Mouse (Mus musculus) hindbrain, embryonic 12.5 days (tissue): ENCODE data around the gene Qtrt2. TPM values are rescaled to one million over a fixed set of nuclear protein-coding genes. Genes with fewer than 3 reads are reported as not detected.

Experiments used
- ATAC-seq: fragments of 200-750 bp; cut with Nextera tagmentation; 2 replicates; pipeline ENCODE4 v1.8.0; 2017; ENCODE audit warnings: moderate TSS enrichment; ENCODE audit not compliant: low FRiP score
- H3K27ac ChIP-seq: fragments of 300-500 bp; sonication (generic); 2 replicates; pipeline ENCODE4 v1.5.1; 2016; ENCODE audit warnings: mild to moderate bottlenecking
- H3K27me3 ChIP-seq: fragments of 300-500 bp; sonication (generic); 2 replicates; pipeline ENCODE4 v1.6.1; 2016; ENCODE audit warnings: mild to moderate bottlenecking
- H3K36me3 ChIP-seq: fragments of 300-500 bp; sonication (generic); 2 replicates; pipeline ENCODE4 v1.6.1; 2016; ENCODE audit warnings: mild to moderate bottlenecking
- H3K4me1 ChIP-seq: fragments of 300-500 bp; sonication (generic); 2 replicates; pipeline ENCODE4 v1.6.1; 2016
- H3K4me2 ChIP-seq: fragments of 300-500 bp; sonication (generic); replicated peaks from 2 replicates; pipeline ENCODE4 v1.6.1; 2016; ENCODE audit warnings: mild to moderate bottlenecking
- H3K4me3 ChIP-seq: fragments of 300-500 bp; sonication (generic); 2 replicates; pipeline ENCODE4 v1.5.1; 2016; ENCODE audit warnings: mild to moderate bottlenecking
- H3K9ac ChIP-seq: fragments of 300-500 bp; sonication (generic); 2 replicates; pipeline ENCODE4 v1.6.1; 2016; ENCODE audit warnings: mild to moderate bottlenecking, moderate library complexity
- H3K9me3 ChIP-seq: fragments of 300-500 bp; sonication (generic); replicated peaks from 2 replicates; pipeline ENCODE4 v1.6.1; 2016; ENCODE audit warnings: mild to moderate bottlenecking
- WGBS: fragments of 180-500 bp; shearing (Covaris S2); methylation state at CpG from one replicate; pipeline ENCODE4 v1.1.7; 2016; 5-methylcytosine and 5-hydroxymethylcytosine counted together
- polyA plus RNA-seq: library from polyadenylated mRNA; unstranded; fragments of >200 nt; fragmentation: Nextera tagmentation; extraction: Ambion mirVana; gene quantifications from 2 replicates; pipeline ENCODE4 v1.2.1, GENCODE M21; 2016

Gene Qtrt2
- polyA plus RNA-seq, 1 experiment from 2014 or later = 29.8 TPM

GRCm38 (mm10) chr16:43871419-43871818 is 55.2 kb downstream of the Qtrt2 start:
- H3K27me3 ChIP-seq = no peaks in the 10 kb centered on the region
- WGBS = 86% methylated on average over 7 of the region's 7 CpGs
- H3K36me3 ChIP-seq = peaks cover 40% of the 10 kb centered on the region
- ATAC-seq = no peak
- no peak overlapping the region for H3K4me3 ChIP-seq
- H3K4me2 ChIP-seq = no peak overlapping the region
- H3K4me1 ChIP-seq = no peaks in the 10 kb centered on the region
- no peak overlapping the region for H3K27ac ChIP-seq
- H3K9me3 ChIP-seq = no peaks in the 10 kb centered on the region
- H3K9ac ChIP-seq = no peak overlapping the region

DNA sequence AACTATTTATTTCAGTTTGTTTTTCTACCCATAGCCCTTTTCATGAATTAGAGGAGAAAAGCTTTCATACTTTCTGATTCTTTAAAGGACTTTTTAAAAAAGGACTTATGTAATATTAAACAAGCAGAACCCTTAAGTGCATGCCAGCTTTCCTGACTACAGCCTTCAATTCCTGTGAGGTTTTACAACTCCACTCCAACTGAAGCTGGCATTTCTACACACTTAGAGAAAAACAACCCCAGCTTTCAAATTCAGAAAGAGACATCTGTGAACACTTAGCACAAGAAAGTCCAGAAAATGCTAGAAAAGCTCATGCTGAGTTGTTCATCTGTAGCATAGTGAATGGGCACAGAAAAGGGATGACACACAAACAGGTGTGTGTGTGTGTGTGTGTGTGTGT is 56.8 kb downstream of the Qtrt2 start:
- Histone ChIP-seq H3K4me1 (no peaks in the 10 kb centered on the region), H3K36me3 (peaks cover 26% of the 10 kb centered on the region), H3K4me2 (no peak overlapping the region), H3K9ac (no peak overlapping the region), H3K4me3 (no peak overlapping the region), H3K27ac (no peak overlapping the region), H3K27me3 (no peaks in the 10 kb centered on the region), H3K9me3 (no peaks in the 10 kb centered on the region)
- ATAC-seq = no peak

GRCm38 (mm10) chr16:43860624-43861023 is 66.0 kb downstream of the Qtrt2 start:
- H3K9ac ChIP-seq = no peak overlapping the region
- WGBS = 80% methylated on average over 6 of the region's 6 CpGs
- no peak overlapping the region for H3K27ac ChIP-seq
- no peak for ATAC-seq
- no peak overlapping the region for H3K4me2 ChIP-seq
- peaks cover 23% of the 10 kb centered on the region for H3K36me3 ChIP-seq
- H3K27me3 ChIP-seq = no peaks in the 10 kb centered on the region
- H3K4me1 ChIP-seq = no peaks in the 10 kb centered on the region
- no peak overlapping the region for H3K4me3 ChIP-seq
- H3K9me3 ChIP-seq = no peaks in the 10 kb centered on the region

- H3K4me1 ChIP-seq = no peaks in the 10 kb centered on the region
- H3K27ac ChIP-seq = no peak overlapping the region
- no peak for ATAC-seq
- H3K4me3 ChIP-seq = no peak overlapping the region
- no peaks in the 10 kb centered on the region for H3K9me3 ChIP-seq
- no peak overlapping the region for H3K9ac ChIP-seq
- WGBS = 87% methylated on average over 5 of the region's 5 CpGs
- H3K4me2 ChIP-seq = no peak overlapping the region
- peaks cover 19% of the 10 kb centered on the region for H3K36me3 ChIP-seq
- no peaks in the 10 kb centered on the region for H3K27me3 ChIP-seq
These were observed 67.6 kb downstream of the Qtrt2 start for GRCm38 (mm10) chr16:43858941-43859476.

DNA sequence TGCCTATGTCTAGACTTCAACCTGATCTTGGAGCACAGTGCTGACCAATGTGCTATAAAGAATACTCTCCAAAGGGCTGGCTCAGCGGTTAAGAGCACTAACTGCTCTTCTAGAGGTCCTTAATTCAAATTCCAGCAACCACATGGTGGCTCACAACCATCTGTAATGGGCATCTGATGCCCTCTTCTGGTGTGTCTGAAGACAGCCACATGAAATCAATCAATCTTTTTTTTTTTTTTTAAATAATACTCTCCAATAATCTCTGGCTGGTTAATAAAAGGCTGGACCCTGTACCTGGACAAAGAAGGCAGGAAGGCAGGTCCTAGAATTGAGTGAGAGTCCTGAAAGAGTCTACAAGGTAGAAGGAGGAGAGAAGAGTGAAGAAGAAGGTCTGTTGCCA is 76.8 kb downstream of the Qtrt2 start:
- H3K9me3 ChIP-seq = no peaks in the 10 kb centered on the region
- H3K27ac ChIP-seq = no peak overlapping the region
- no peaks in the 10 kb centered on the region for H3K4me1 ChIP-seq
- no peaks in the 10 kb centered on the region for H3K27me3 ChIP-seq
- WGBS = 81% methylated on average over 1 of the region's 1 CpGs
- no peaks in the 10 kb centered on the region for H3K36me3 ChIP-seq
- no peak overlapping the region for H3K4me3 ChIP-seq
- no peak overlapping the region for H3K9ac ChIP-seq
- no peak for ATAC-seq
- H3K4me2 ChIP-seq = no peak overlapping the region

DNA sequence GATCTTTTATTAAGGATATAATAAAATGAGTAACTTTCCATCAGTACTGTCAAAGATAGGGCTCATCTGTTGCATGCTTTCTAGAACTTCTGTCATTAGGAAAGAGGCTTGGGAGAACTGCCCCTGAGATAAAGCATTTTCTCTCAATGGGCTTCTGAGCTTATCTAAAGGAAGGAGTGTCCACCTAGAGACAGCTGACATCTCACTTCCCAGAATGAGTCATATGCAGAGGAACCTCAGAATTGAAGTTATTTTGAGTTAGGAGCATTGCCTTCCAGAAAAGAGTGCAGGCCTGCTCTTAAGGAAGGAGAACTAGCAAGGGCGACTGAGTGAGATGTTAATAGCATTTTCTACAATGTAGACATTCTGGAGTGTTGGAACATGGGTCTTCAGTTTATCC is 85.4 kb downstream of the Qtrt2 start:
- 89% methylated on average over 1 of the region's 1 CpGs for WGBS
- H3K9ac ChIP-seq = no peak overlapping the region
- H3K36me3 ChIP-seq = no peaks in the 10 kb centered on the region
- no peak overlapping the region for H3K4me3 ChIP-seq
- H3K27me3 ChIP-seq = no peaks in the 10 kb centered on the region
- H3K27ac ChIP-seq = no peak overlapping the region
- no peak overlapping the region for H3K4me2 ChIP-seq
- H3K9me3 ChIP-seq = no peaks in the 10 kb centered on the region
- no peak for ATAC-seq
- no peaks in the 10 kb centered on the region for H3K4me1 ChIP-seq

DNA sequence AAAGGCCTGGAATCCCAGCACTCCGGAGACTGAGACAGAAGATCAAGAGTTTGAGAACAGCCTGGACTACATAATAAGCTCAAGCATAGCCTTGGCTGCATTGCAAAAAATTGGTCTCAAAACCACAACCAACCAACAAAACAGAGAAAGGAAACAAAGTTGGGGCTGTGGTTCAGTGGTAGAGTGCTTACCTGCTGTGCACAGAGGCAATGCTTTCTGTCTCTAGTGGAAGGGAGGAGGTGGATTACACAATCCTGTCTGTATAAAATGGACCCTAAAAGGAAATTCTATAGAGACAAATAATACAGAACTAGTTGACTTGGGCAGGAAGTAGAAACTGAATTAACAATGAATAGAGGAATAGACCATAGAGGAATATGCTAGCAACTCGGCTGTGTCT is 94.7 kb downstream of the Qtrt2 start:
- ATAC-seq = no peak
- Histone ChIP-seq H3K27me3 (no peaks in the 10 kb centered on the region), H3K9ac (no peak overlapping the region), H3K9me3 (no peaks in the 10 kb centered on the region), H3K27ac (no peak overlapping the region), H3K4me2 (no peak overlapping the region), H3K4me3 (no peak overlapping the region), H3K4me1 (no peaks in the 10 kb centered on the region), H3K36me3 (no peaks in the 10 kb centered on the region)
- 95% methylated on average over 2 of the region's 2 CpGs for WGBS

DNA sequence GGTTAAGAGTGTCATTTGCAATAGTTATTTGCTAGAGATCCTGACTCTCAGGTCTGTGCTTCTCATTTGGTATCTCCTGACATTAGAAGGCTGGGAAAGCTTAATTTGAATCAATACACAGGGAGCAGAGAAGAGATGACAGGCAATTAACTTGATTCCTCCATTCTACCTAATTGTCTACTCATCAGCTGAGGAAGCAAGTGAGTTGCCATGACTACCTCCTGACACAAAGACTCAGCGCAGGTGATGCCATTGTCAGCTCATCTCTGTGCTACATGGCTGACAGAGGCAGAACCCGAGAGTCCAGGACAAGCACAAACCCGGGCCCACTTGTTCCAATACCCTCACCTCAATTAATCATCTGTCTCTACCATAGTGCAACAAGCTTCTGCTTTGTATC is 99.1 kb downstream of the Qtrt2 start:
- no peak overlapping the region for H3K9ac ChIP-seq
- H3K9me3 ChIP-seq = no peaks in the 10 kb centered on the region
- ATAC-seq = no peak
- no peak overlapping the region for H3K4me3 ChIP-seq
- H3K27me3 ChIP-seq = no peaks in the 10 kb centered on the region
- no peak overlapping the region for H3K4me2 ChIP-seq
- no peak overlapping the region for H3K27ac ChIP-seq
- WGBS = 64% methylated on average over 3 of the region's 3 CpGs
- no peaks in the 10 kb centered on the region for H3K36me3 ChIP-seq
- no peaks in the 10 kb centered on the region for H3K4me1 ChIP-seq

DNA sequence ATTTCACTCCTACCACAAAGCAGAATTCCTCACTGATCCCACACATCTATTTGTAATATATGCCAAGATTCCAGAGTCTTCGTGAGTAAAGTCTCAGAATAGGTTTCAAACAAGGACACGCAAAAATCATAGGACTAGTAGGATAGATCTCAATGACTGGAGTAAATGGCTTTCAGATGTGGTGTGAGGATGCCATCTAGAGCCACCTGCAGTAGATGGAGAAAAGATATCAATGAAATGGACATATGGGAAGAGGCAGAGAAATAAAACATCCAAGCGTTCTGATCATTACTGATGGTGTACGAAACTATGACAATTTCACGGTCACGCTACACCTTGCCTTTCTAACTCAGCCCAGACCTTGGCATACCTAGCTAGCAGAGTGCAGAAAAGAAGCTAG is 108.2 kb downstream of the Qtrt2 start:
- Histone ChIP-seq H3K4me3 (no peak overlapping the region), H3K27ac (no peak overlapping the region), H3K4me2 (no peak overlapping the region), H3K9me3 (no peaks in the 10 kb centered on the region), H3K9ac (no peak overlapping the region), H3K27me3 (no peaks in the 10 kb centered on the region), H3K36me3 (no peaks in the 10 kb centered on the region), H3K4me1 (no peaks in the 10 kb centered on the region; the same call in 1 of the 2 replicates)
- 95% methylated on average over 6 of the region's 6 CpGs for WGBS
- ATAC-seq = no peak

DNA sequence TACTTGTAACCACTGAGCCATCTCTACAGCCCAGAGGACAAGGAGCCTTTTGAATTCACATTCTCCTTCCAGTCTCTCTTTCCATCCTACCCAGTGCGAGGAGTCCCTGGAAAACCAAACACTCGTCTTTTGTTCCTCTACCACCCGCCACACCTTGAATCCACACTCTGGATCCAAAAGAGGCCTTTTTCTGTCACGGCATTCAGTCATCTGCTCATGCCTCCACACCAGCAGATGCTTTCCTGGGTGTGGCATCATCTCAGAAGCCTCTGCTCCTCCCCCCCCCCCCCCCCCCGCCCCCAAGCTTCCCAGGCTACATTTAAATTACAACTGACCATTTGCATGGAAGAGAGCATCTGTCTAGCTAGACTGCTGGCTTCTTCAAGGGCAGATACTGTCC is 110.3 kb downstream of the Qtrt2 start:
- no peaks in the 10 kb centered on the region for H3K9me3 ChIP-seq
- 77% methylated on average over 4 of the region's 5 CpGs for WGBS
- H3K4me2 ChIP-seq = no peak overlapping the region
- H3K27ac ChIP-seq = no peak overlapping the region
- H3K9ac ChIP-seq = no peak overlapping the region
- H3K27me3 ChIP-seq = no peaks in the 10 kb centered on the region
- no peak overlapping the region for H3K4me3 ChIP-seq
- no peaks in the 10 kb centered on the region; the same call in 1 of the 2 replicates for H3K4me1 ChIP-seq
- H3K36me3 ChIP-seq = no peaks in the 10 kb centered on the region
- no peak for ATAC-seq

DNA sequence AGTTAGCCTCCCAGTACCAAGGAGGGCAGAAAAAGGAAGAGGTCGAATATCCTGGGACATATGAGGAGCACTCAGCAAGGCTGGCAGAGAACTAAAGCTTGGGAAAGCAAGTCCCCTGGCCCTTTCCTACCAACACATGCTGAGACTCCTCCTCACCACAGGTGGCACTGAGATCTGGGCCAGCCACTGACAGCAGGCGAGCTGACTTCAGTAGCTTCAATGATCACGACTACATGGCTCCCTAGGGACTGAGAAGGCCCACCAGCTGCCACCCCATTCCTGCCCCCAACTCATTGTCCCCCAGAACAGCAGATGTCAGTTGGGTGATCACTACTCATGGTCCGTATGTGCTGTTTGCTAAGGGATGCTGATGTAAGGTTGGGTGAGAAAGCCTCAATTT is 112.0 kb downstream of the Qtrt2 start:
- H3K36me3 ChIP-seq = no peaks in the 10 kb centered on the region
- no peak overlapping the region for H3K27ac ChIP-seq
- no peaks in the 10 kb centered on the region; the same call in 1 of the 2 replicates for H3K4me1 ChIP-seq
- no peak overlapping the region for H3K4me2 ChIP-seq
- 38% methylated on average over 4 of the region's 4 CpGs for WGBS
- H3K27me3 ChIP-seq = no peaks in the 10 kb centered on the region
- no peak overlapping the region for H3K4me3 ChIP-seq
- no peaks in the 10 kb centered on the region for H3K9me3 ChIP-seq
- H3K9ac ChIP-seq = no peak overlapping the region
- no peak for ATAC-seq
